Mouse (Mus musculus) hindbrain, embryonic 16.5 days (tissue): ENCODE measurements around the gene Fzd4. TPM values are rescaled to one million over a fixed set of nuclear protein-coding genes. Genes with fewer than 3 reads are reported as not detected.

Experiments
- ATAC-seq: fragments of 200-750 bp; cut with Nextera tagmentation; 2 replicates; pipeline ENCODE4 v1.8.0; 2017; ENCODE audit warnings: moderate TSS enrichment, moderate library complexity
- H3K27ac ChIP-seq: fragments of 300-500 bp; sonication (generic); 2 replicates; pipeline ENCODE4 v1.5.1; 2014; ENCODE audit warnings: low read depth, mild to moderate bottlenecking, control low read depth, low read length, moderate library complexity
- H3K27me3 ChIP-seq: fragments of 300-500 bp; sonication (generic); replicated peaks from 2 replicates; pipeline ENCODE4 v1.6.1; 2014; ENCODE audit warnings: low read length; ENCODE audit not compliant: control insufficient read depth, insufficient read depth
- H3K36me3 ChIP-seq: fragments of 300-500 bp; sonication (generic); 2 replicates; pipeline ENCODE4 v1.6.1; 2014; ENCODE audit warnings: mild to moderate bottlenecking, low read length, moderate library complexity, mixed read lengths; ENCODE audit not compliant: control insufficient read depth, insufficient read depth
- H3K4me1 ChIP-seq: fragments of 300-500 bp; sonication (generic); 2 replicates; pipeline ENCODE4 v1.6.1; 2014; ENCODE audit warnings: low read depth, low read length; ENCODE audit not compliant: control insufficient read depth, insufficient read depth
- H3K4me2 ChIP-seq: fragments of 300-500 bp; sonication (generic); 2 replicates; pipeline ENCODE4 v1.6.1; 2014; ENCODE audit warnings: mild to moderate bottlenecking, low read length, control low read depth, moderate library complexity
- H3K4me3 ChIP-seq: fragments of 300-500 bp; sonication (generic); 2 replicates; pipeline ENCODE4 v1.5.1; 2014; ENCODE audit warnings: mild to moderate bottlenecking, low read length, control low read depth, moderate library complexity
- H3K9ac ChIP-seq: fragments of 300-500 bp; sonication (generic); 2 replicates; pipeline ENCODE4 v1.6.1; 2014; ENCODE audit warnings: low read depth, mild to moderate bottlenecking, control low read depth, low read length, moderate library complexity
- H3K9me3 ChIP-seq: fragments of 300-500 bp; sonication (generic); 2 replicates; pipeline ENCODE4 v1.6.1; 2014; ENCODE audit warnings: mild to moderate bottlenecking, low read length, moderate library complexity; ENCODE audit not compliant: control insufficient read depth
- WGBS: fragments of 180-500 bp; shearing (Covaris S2); extraction: QIAGEN DNeasy Blood & Tissue Kit; methylation state at CpG from one replicate; pipeline ENCODE4 v1.1.7; 2014; 5-methylcytosine and 5-hydroxymethylcytosine counted together
- polyA plus RNA-seq: library from polyadenylated mRNA; unstranded; fragments of >200 nt; fragmentation: Nextera tagmentation; extraction: Ambion mirVana; gene quantifications from 2 replicates; pipeline ENCODE4 v1.2.1, GENCODE M21; 2015

The Fzd4 gene
- polyA plus RNA-seq, 1 experiment from 2014 or later: 2.1 TPM

GRCm38 (mm10) chr7:89431185-89431584, 27.0 kb downstream of the Fzd4 start:
- H3K4me1 ChIP-seq: no peaks in the 10 kb centered on the region
- no peaks in the 10 kb centered on the region for H3K9me3 ChIP-seq
- H3K9ac ChIP-seq: no peak overlapping the region
- H3K36me3 ChIP-seq: no peaks in the 10 kb centered on the region
- no peaks in the 10 kb centered on the region for H3K27me3 ChIP-seq
- H3K4me3 ChIP-seq: no peak overlapping the region
- H3K4me2 ChIP-seq: no peak overlapping the region
- WGBS: 94% methylated on average over 2 of the region's 2 CpGs
- no peak for ATAC-seq
- no peak overlapping the region for H3K27ac ChIP-seq

GRCm38 (mm10) chr7:89433193-89433892, 29.2 kb downstream of the Fzd4 start:
- Histone ChIP-seq H3K4me3 (no peak overlapping the region), H3K27ac (no peak overlapping the region), H3K27me3 (no peaks in the 10 kb centered on the region), H3K4me2 (no peak overlapping the region), H3K9ac (no peak overlapping the region), H3K9me3 (no peaks in the 10 kb centered on the region), H3K36me3 (no peaks in the 10 kb centered on the region), H3K4me1 (no peaks in the 10 kb centered on the region)
- 56% methylated on average over 9 of the region's 9 CpGs for WGBS
- no peak for ATAC-seq

- no peak for ATAC-seq
- Histone ChIP-seq H3K27me3 (no peaks in the 10 kb centered on the region), H3K4me3 (no peak overlapping the region), H3K9ac (no peak overlapping the region), H3K4me1 (no peaks in the 10 kb centered on the region), H3K27ac (no peak overlapping the region), H3K36me3 (no peaks in the 10 kb centered on the region), H3K9me3 (no peaks in the 10 kb centered on the region), H3K4me2 (no peak overlapping the region)
- 53% methylated on average over 8 of the region's 8 CpGs for WGBS
Measured at GRCm38 (mm10) chr7:89433893-89434616, 29.9 kb downstream of the Fzd4 start.

GRCm38 (mm10) chr7:89436404-89436803, 32.2 kb downstream of the Fzd4 start:
- ATAC-seq: no peak
- no peaks in the 10 kb centered on the region for H3K9me3 ChIP-seq

GRCm38 (mm10) chr7:89437589-89437988, 33.4 kb downstream of the Fzd4 start:
- Histone ChIP-seq H3K4me2 (no peak overlapping the region), H3K27me3 (no peaks in the 10 kb centered on the region), H3K9me3 (no peaks in the 10 kb centered on the region), H3K4me1 (no peaks in the 10 kb centered on the region), H3K27ac (no peak overlapping the region), H3K36me3 (no peaks in the 10 kb centered on the region), H3K4me3 (no peak overlapping the region), H3K9ac (no peak overlapping the region)
- ATAC-seq: 0 out of 2 replicates have a peak, but pooled peaks have one; percentile 34
- 50% methylated on average over 4 of the region's 4 CpGs for WGBS

More at GRCm38 (mm10) chr7:89436404-89436803, 32.2 kb downstream of the Fzd4 start:
- Histone ChIP-seq H3K27me3 (no peaks in the 10 kb centered on the region), H3K9ac (no peak overlapping the region), H3K4me1 (no peaks in the 10 kb centered on the region), H3K4me3 (no peak overlapping the region), H3K27ac (no peak overlapping the region), H3K4me2 (no peak overlapping the region), H3K36me3 (no peaks in the 10 kb centered on the region)
- WGBS: 91% methylated on average over 5 of the region's 5 CpGs

DNA sequence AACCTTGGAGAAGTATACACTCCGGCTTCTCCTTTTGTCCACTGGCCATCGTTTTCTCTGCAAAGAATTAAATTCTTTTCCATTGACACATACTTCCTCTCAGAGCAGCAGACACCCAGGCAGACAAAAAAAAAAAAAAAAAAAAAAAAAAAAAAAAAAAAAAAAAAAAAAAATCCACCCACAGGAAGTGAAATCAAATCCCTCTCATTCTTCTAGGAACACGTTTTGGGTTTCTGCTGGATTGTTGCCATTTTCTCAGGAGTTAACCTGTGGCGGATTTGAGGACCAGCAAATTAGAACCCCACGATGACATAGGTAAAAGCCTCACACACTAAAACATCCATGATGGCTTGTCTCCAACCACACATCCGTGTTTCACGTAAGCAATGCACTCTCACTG, 37.1 kb downstream of the Fzd4 start:
- Histone ChIP-seq H3K4me2 (no peak overlapping the region), H3K9ac (no peak overlapping the region), H3K27me3 (no peaks in the 10 kb centered on the region), H3K4me1 (no peaks in the 10 kb centered on the region), H3K36me3 (no peaks in the 10 kb centered on the region), H3K9me3 (no peaks in the 10 kb centered on the region), H3K27ac (no peak overlapping the region), H3K4me3 (no peak overlapping the region)
- WGBS: 82% methylated on average over 7 of the region's 7 CpGs
- ATAC-seq: no peak

- Histone ChIP-seq H3K27me3 (no peaks in the 10 kb centered on the region), H3K4me3 (no peak overlapping the region), H3K9me3 (no peaks in the 10 kb centered on the region), H3K4me1 (no peaks in the 10 kb centered on the region), H3K9ac (no peak overlapping the region), H3K27ac (no peak overlapping the region), H3K36me3 (no peaks in the 10 kb centered on the region), H3K4me2 (no peak overlapping the region)
- WGBS: 58% methylated on average over 4 of the region's 4 CpGs
- ATAC-seq: no peak
Measured at GRCm38 (mm10) chr7:89442242-89442641, 38.1 kb downstream of the Fzd4 start.

DNA sequence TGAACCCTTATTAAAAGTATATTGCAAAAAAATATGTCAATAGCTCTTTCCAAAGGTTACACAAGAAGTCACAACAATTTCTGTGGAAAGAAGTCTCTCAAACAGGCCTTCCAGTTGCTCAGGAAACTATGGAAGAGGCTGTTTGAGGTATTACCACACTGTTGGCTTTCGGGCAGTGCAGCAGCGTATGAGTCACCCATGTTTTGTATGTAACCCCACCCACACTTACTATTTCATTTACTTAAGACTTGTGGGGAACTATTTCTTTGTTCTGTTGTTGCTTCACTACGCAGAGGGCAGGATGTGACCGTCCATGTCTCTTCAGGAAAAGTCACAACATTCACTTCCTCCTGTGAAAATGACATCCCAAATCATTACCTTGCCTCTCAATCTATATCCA, 41.0 kb downstream of the Fzd4 start:
- no peak for ATAC-seq
- no peak overlapping the region for H3K4me2 ChIP-seq
- WGBS: 87% methylated on average over 4 of the region's 4 CpGs
- H3K27me3 ChIP-seq: no peaks in the 10 kb centered on the region
- H3K9me3 ChIP-seq: no peaks in the 10 kb centered on the region
- no peak overlapping the region for H3K4me3 ChIP-seq
- H3K27ac ChIP-seq: no peak overlapping the region
- H3K4me1 ChIP-seq: no peaks in the 10 kb centered on the region
- no peak overlapping the region for H3K9ac ChIP-seq
- H3K36me3 ChIP-seq: no peaks in the 10 kb centered on the region

DNA sequence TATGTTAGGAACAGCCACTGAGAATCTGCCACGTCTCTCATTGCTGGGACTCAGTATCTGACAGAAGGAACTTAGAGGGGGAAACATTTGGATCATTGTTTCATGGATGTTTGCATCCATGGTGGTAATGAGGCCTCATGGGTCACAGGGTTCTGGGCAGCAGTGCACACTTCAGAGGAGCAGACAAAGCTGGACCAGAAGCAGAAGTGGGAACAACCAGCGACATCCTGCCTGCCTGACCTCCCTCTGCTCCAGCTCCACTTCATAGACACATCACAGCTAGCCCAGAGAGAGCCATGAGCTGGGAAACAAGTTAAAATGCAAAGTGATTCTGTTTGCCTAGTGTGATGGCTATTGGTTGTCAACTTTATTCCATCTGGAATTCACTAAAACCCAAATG, 46.2 kb downstream of the Fzd4 start:
- Histone ChIP-seq H3K4me2 (no peak overlapping the region), H3K9ac (no peak overlapping the region), H3K27ac (no peak overlapping the region), H3K27me3 (no peaks in the 10 kb centered on the region), H3K36me3 (no peaks in the 10 kb centered on the region), H3K4me1 (no peaks in the 10 kb centered on the region), H3K9me3 (no peaks in the 10 kb centered on the region), H3K4me3 (no peak overlapping the region)
- no peak for ATAC-seq
- WGBS: 63% methylated on average over 2 of the region's 2 CpGs
